Mouse (Mus musculus) stomach, embryonic 16.5 days (tissue): ENCODE measurements around the gene Gm20425. TPM values are rescaled to one million over a fixed set of nuclear protein-coding genes. Genes with fewer than 3 reads are reported as not detected.

Experiments
- ATAC-seq: fragments of 200-750 bp; cut with Nextera tagmentation; 2 replicates; pipeline ENCODE4 v1.8.0; 2017; ENCODE audit warnings: moderate number of reproducible peaks, moderate TSS enrichment; ENCODE audit not compliant: insufficient read depth, low FRiP score
- H3K27ac ChIP-seq: fragments of 300-500 bp; sonication (generic); 2 replicates; pipeline ENCODE4 v1.5.1; 2014; ENCODE audit warnings: low read length
- H3K27me3 ChIP-seq: fragments of 300-500 bp; sonication (generic); 2 replicates; pipeline ENCODE4 v1.6.1; 2014; ENCODE audit warnings: low read length, control low read depth, mixed read lengths; ENCODE audit not compliant: control insufficient read depth, insufficient read depth
- H3K36me3 ChIP-seq: fragments of 300-500 bp; sonication (generic); 2 replicates; pipeline ENCODE4 v1.6.1; 2014; ENCODE audit warnings: low read length; ENCODE audit not compliant: control insufficient read depth, insufficient read depth
- H3K4me1 ChIP-seq: fragments of 300-500 bp; sonication (generic); 2 replicates; pipeline ENCODE4 v1.6.1; 2014; ENCODE audit warnings: low read length, control low read depth, mixed read lengths; ENCODE audit not compliant: control insufficient read depth, insufficient read depth
- H3K4me2 ChIP-seq: fragments of 300-500 bp; sonication (generic); 2 replicates; pipeline ENCODE4 v1.6.1; 2014; ENCODE audit warnings: low read depth, low read length, mixed read lengths
- H3K4me3 ChIP-seq: fragments of 300-500 bp; sonication (generic); replicated peaks from 2 replicates; pipeline ENCODE4 v1.5.1; 2014; ENCODE audit warnings: mild to moderate bottlenecking, low read length
- H3K9ac ChIP-seq: fragments of 300-500 bp; sonication (generic); 2 replicates; pipeline ENCODE4 v1.6.1; 2014; ENCODE audit warnings: low read length
- H3K9me3 ChIP-seq: fragments of 300-500 bp; sonication (generic); replicated peaks from 2 replicates; pipeline ENCODE4 v1.6.1; 2016; ENCODE audit warnings: low read length, control low read depth; ENCODE audit not compliant: control insufficient read depth
- WGBS: fragments of 180-500 bp; shearing (Covaris S2); extraction: QIAGEN DNeasy Blood & Tissue Kit; methylation state at CpG from one replicate; pipeline ENCODE4 v1.1.7; 2014; 5-methylcytosine and 5-hydroxymethylcytosine counted together
- polyA plus RNA-seq: library from polyadenylated mRNA; unstranded; fragments of >200 nt; fragmentation: Nextera tagmentation; extraction: Ambion mirVana; gene quantifications from 2 replicates; pipeline ENCODE4 v1.2.1, GENCODE M21; 2015

Gm20425 gene
- polyA plus RNA-seq, 1 experiment from 2014 or later: 7.3 TPM

DNA sequence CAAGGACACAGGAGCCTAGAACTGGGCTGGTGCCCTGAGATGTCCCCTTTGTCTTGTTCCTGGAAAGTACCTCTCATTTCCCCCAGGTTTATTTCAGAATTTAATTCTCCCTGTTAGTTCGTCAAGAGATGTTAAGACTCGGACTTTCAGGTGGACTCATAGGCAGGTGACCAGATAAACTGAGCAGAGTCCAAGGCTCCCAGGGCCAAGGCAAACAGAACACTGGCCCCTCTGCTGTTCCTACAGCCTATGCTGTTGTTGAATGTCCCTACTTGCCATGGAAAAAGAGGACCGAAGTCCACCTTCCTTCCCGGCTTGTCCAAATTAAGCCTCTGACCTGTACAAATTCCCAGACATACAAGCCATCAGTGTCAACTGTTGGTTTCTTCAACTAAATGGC is 13.5 kb upstream of the Gm20425 start:
- Histone ChIP-seq H3K4me2 (no peak overlapping the region), H3K36me3 (no peaks in the 10 kb centered on the region), H3K9me3 (no peaks in the 10 kb centered on the region), H3K4me3 (no peak overlapping the region), H3K27ac (no peak overlapping the region), H3K4me1 (no peaks in the 10 kb centered on the region), H3K27me3 (no peaks in the 10 kb centered on the region), H3K9ac (no peak overlapping the region)
- 88% methylated on average over 4 of the region's 4 CpGs for whole genome bisulfite sequencing
- ATAC-seq: no peak

DNA sequence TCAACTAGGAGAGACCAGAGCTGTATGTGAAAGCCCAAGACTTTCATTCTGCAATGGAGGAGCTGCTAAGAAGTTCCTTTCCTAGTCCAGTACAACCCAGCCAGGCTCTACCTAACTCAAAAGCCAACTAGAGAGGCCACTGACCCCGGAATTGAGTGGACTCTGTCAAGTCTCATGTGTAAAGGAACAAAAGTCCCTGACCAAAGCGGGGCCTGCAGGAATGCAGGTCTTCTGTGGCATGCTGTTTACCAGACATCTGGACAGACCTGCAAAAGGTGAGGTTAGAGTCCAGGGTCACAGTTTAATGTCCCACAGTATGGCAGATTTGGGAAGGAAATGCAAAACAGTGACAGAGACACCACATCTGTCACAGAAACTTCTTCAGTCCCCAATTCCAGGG is 11.1 kb upstream of the Gm20425 start:
- no peak overlapping the region for H3K4me3 ChIP-seq
- ATAC-seq: no peak
- no peaks in the 10 kb centered on the region for H3K27me3 ChIP-seq
- H3K4me1 ChIP-seq: no peaks in the 10 kb centered on the region
- no peak overlapping the region for H3K4me2 ChIP-seq
- H3K36me3 ChIP-seq: no peaks in the 10 kb centered on the region
- no peaks in the 10 kb centered on the region for H3K9me3 ChIP-seq
- no peak overlapping the region for H3K27ac ChIP-seq
- WGBS: 72% methylated on average over 2 of the region's 2 CpGs
- H3K9ac ChIP-seq: no peak overlapping the region

DNA sequence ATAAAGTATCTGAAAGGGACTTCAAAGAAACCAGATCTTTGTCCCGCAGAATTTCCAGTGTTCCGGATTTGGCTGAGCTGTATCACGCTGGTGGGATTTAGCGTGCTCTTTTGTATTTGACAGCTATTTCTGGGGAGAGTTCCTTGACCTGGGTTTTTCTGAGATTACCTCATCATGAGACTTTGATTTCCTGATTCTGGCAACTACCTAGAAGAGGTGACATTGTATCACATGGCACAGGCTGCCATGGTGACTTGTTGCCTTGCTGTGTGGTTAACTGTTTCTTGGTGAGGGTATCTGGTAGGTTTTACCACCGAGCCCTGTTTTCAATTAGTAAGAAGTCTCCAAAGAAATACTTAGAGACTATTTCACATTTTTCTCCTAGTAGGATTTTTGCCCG is 9.4 kb upstream of the Gm20425 start:
- no peaks in the 10 kb centered on the region for H3K27me3 ChIP-seq
- no peak overlapping the region for H3K9ac ChIP-seq
- H3K36me3 ChIP-seq: no peaks in the 10 kb centered on the region
- no peak overlapping the region for H3K4me3 ChIP-seq
- WGBS: 89% methylated on average over 6 of the region's 6 CpGs
- no peak overlapping the region for H3K27ac ChIP-seq
- no peaks in the 10 kb centered on the region for H3K9me3 ChIP-seq
- no peak overlapping the region for H3K4me2 ChIP-seq
- peaks cover 4% of the 10 kb centered on the region; the same call in 1 of the 2 replicates for H3K4me1 ChIP-seq
- ATAC-seq: no peak

DNA sequence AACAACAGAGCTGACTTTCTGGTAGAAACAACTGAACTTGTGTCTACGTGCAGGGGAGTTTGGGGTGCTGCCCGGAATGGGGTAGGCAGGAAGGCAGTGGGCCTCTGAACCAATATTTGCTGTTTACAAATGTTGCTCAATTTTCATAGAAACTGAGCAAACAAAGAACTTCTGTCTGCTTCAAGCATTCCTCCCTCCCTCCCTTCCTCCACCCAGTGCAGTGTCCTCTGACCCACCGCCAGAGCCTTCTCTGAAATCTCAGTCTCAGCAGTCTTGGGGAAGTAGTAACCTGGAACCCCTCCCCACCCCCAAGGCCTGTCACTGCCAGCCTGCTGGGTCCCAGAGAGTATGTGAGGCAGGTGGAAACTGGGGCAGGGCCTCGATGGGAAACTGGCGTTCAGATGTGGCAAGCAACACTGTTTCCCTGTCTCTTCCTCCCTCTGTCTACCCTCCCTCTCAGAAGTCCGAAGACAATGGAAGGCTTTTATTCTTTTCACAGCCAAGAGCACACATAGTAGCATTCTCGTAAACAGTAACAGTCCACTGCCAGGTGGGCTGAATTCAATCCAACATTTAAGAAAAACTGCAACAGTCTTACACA is 4.6 kb upstream of the Gm20425 start:
- Histone ChIP-seq H3K4me3 (no peak overlapping the region), H3K9me3 (no peaks in the 10 kb centered on the region), H3K4me2 (no peak overlapping the region), H3K36me3 (no peaks in the 10 kb centered on the region), H3K27ac (peak overlapping the region; percentile 10; the same call in 1 of the 2 replicates), H3K9ac (0 out of 2 replicates have a peak overlapping the region, but pooled peaks have one; percentile 5), H3K4me1 (peaks cover 15% of the 10 kb centered on the region), H3K27me3 (no peaks in the 10 kb centered on the region)
- 49% methylated on average over 7 of the region's 7 CpGs for WGBS
- ATAC-seq: peak; percentile 53; the same call in 1 of the 2 replicates

DNA sequence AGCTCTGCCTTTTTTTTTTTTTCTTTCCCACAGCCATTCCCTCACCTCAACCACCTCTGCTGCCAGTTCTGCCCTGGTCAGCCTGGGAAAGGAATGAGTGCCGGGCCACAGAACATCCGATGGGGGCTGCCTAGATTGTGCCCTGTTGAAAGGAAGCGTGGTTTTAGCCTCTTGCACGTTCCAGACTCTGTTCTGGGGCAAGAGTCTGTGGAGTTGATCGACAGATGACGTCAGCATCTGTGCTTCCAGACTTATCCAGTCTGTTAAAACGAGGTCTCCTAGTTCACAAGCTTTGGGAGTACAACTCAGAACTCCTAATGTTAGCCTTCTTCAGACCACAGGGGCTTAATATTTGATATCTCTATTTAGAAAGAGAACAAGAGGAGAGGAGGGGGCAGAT is 4.0 kb upstream of the Gm20425 start:
- Histone ChIP-seq H3K27ac (0 out of 2 replicates have a peak overlapping the region, but pooled peaks have one; percentile 35), H3K4me2 (no peak overlapping the region), H3K4me1 (peaks cover 15% of the 10 kb centered on the region), H3K36me3 (no peaks in the 10 kb centered on the region), H3K4me3 (no peak overlapping the region), H3K27me3 (no peaks in the 10 kb centered on the region; the same call in 1 of the 2 replicates), H3K9me3 (no peaks in the 10 kb centered on the region), H3K9ac (no peak overlapping the region)
- no peak for ATAC-seq
- WGBS: 62% methylated on average over 7 of the region's 7 CpGs

DNA sequence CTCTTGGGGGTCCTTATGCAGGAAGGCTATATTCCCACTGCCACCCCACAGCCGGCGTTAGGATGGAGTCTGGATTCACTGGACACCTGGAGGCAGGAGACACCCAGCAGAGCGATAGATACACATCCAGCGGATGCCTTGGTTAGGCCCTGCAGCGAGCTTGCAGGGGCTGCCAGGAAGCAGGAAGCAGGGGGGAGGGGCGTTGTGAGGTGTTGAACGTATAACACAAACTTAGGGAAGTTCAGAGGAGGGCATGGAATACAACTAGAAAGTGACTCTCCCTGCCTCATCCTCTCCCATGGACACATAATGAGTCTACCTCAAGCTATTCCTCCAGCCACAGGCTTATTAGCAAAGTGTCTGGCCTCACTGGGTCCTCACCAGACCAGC is 2.9 kb upstream of the Gm20425 start:
- Histone ChIP-seq H3K4me3 (no peak overlapping the region), H3K36me3 (no peaks in the 10 kb centered on the region), H3K27ac (no peak overlapping the region), H3K9me3 (no peaks in the 10 kb centered on the region), H3K4me1 (peaks cover 15% of the 10 kb centered on the region), H3K9ac (no peak overlapping the region), H3K27me3 (no peaks in the 10 kb centered on the region; the same call in 1 of the 2 replicates), H3K4me2 (no peak overlapping the region)
- ATAC-seq: no peak
- 61% methylated on average over 7 of the region's 7 CpGs for WGBS

DNA sequence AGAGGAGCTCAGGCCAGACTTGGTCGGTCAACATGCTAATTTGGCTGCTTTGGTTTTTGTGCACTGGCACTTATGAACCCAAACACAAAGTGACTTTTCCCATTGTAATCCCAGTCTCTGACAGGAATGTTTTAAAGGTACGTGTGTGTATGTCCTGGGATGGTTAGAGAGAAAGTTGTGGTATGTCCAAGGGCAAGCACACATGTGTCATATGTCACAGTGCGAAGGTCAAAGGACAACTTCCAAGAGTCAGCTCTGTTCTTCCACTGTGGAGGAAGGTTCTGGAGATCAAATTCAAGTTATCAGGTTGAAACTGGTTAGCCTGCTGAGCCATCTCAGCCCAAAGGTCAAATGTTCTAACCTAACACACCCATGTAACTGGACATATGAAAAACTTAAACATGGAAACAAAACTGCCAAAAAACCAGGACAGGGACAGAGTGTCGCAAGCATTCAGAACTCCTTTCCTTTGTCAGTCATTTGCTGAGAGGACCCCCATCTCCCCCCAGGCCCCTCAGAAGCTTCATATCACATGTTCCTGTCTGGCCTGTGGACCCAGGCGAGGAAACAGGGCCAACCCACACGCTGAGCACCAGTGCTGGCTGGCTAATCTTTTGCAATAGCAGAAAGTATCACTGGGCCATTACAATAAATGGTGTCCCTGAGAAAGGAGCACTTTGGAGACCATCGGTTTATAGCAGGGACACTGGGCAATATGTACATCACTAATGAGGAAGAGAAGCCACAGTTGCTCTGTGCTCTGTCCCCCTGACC is 2.3 kb upstream of the Gm20425 start:
- 86% methylated on average over 7 of the region's 7 CpGs for WGBS
- no peak for ATAC-seq
- Histone ChIP-seq H3K36me3 (no peaks in the 10 kb centered on the region), H3K27ac (no peak overlapping the region), H3K4me2 (no peak overlapping the region), H3K9ac (no peak overlapping the region), H3K9me3 (no peaks in the 10 kb centered on the region), H3K4me3 (no peak overlapping the region), H3K27me3 (no peaks in the 10 kb centered on the region; the same call in 1 of the 2 replicates), H3K4me1 (peaks cover 15% of the 10 kb centered on the region)

DNA sequence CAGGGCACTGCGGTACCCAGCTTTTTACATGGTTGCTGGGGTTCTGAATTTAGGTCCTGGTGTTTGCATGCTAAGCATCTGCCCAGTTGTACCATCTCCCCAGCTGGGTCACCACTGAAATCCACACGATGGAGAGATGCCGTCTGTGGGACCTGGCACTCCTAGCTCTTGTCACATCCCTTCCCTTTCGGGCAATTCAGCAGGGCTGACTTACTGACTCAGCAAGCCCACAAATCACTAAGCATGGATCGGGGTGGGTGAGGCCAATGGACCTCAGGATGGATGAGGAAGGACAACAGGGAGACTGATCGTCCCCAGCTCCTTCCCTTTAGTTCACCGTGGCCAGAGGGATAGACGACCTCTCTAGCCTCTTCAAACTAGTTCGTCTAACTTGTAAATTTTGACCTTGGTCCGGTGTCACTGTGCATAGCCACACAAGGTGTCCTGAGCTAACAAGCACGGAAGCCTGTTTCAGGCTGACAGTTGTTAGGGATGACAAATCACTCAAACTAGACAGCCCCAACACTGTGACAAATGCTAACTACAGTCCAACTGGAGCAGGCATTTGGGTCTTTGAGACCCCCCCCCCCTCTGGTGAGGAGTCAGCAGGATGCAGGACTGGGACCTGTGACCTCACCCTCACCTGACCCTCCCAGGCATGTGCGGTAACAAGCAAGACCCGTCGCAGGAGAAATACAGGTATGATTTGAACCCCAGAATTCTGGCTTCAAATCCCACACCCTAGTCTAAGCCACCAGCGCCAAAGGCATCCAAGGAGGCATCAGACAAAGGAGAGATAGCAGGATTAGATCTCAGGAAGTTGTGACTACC is 855 bp downstream of the Gm20425 start:
- Histone ChIP-seq H3K4me2 (peak overlapping the region; percentile 48; the same call in 1 of the 2 replicates), H3K4me3 (no peak overlapping the region), H3K27me3 (no peaks in the 10 kb centered on the region; the same call in 1 of the 2 replicates), H3K36me3 (no peaks in the 10 kb centered on the region), H3K27ac (no peak overlapping the region), H3K9ac (no peak overlapping the region), H3K4me1 (peaks cover 9% of the 10 kb centered on the region; the same call in 1 of the 2 replicates), H3K9me3 (no peaks in the 10 kb centered on the region)
- WGBS: 79% methylated on average over 15 of the region's 15 CpGs
- ATAC-seq: no peak
